Mouse (Mus musculus): ENCODE measurements around the gene Hadh.

GRCm38 (mm10) chr3:131260418-131260817 lies 11.5 kb downstream of the Hadh start:
- TF ChIP-seq TCF12 (IDR thresholded peaks at IDR 0.05; ENCODE audit: insufficient read depth, poor library complexity, severe bottlenecking): no peak
- no peak for TF ChIP-seq POLR2A (IDR thresholded peaks at IDR 0.05; ENCODE audit: insufficient read length, low read depth)
- no peak for TF ChIP-seq MYOD1 (IDR thresholded peaks at IDR 0.05; ENCODE audit: control insufficient read depth in 1 of 3, insufficient read length in 2 of 3, low read depth in 2 of 3)

All from myocyte (in vitro differentiated cells).